Mouse (Mus musculus): Measurements from ENCODE around the gene Apon. TPM values are rescaled to one million over a fixed set of nuclear protein-coding genes. Genes with fewer than 3 reads are reported as not detected.
"Not testable (repeated sequence)": the region's sequence is repeated elsewhere in the genome, so short reads cannot be mapped to it uniquely, and the experiment has no call there.

Apon gene
- polyA plus RNA-seq, 1 experiment from 2014 or later: 0.27 TPM

GRCm38 (mm10) chr10:128260376-128260775 is 6.5 kb downstream of the Apon start:
- H3K27me3 ChIP-seq (ENCODE audit: control insufficient read depth, insufficient read depth, low read length); H3K9me3 ChIP-seq (ENCODE audit: control insufficient read depth, low read depth, low read length); H3K4me2 ChIP-seq (replicated peaks; ENCODE audit: low read depth, low read length); H3K4me3 ChIP-seq (ENCODE audit: low read depth, low read length); H3K36me3 ChIP-seq (ENCODE audit: control insufficient read depth, insufficient read depth, low read length); H3K27ac ChIP-seq (ENCODE audit: low read length); H3K9ac ChIP-seq (replicated peaks; ENCODE audit: low read depth, low read length); H3K4me1 ChIP-seq (ENCODE audit: control insufficient read depth, insufficient read depth, low read length); ATAC-seq (ENCODE audit: insufficient number of reproducible peaks, insufficient read depth, low FRiP score, low read depth): not testable (repeated sequence)
- 55% methylated on average over 7 of the region's 7 CpGs for WGBS

GRCm38 (mm10) chr10:128262300-128262699 is 8.4 kb downstream of the Apon start:
- Histone ChIP-seq H3K36me3 (ENCODE audit: control insufficient read depth, insufficient read depth, low read length) (no peaks in the 10 kb centered on the region), H3K27me3 (ENCODE audit: control insufficient read depth, insufficient read depth, low read length) (no peaks in the 10 kb centered on the region), H3K4me3 (ENCODE audit: low read depth, low read length) (no peak overlapping the region), H3K9ac (replicated peaks; ENCODE audit: low read depth, low read length) (no peak overlapping the region), H3K9me3 (ENCODE audit: control insufficient read depth, low read depth, low read length) (no peaks in the 10 kb centered on the region), H3K4me1 (ENCODE audit: control insufficient read depth, insufficient read depth, low read length) (no peaks in the 10 kb centered on the region), H3K4me2 (replicated peaks; ENCODE audit: low read depth, low read length) (no peak overlapping the region), H3K27ac (ENCODE audit: low read length) (no peak overlapping the region)
- 72% methylated on average over 22 of the region's 22 CpGs for WGBS
- no peak for ATAC-seq (ENCODE audit: insufficient number of reproducible peaks, insufficient read depth, low FRiP score, low read depth)

- H3K27ac ChIP-seq (ENCODE audit: low read length): no peak overlapping the region
- H3K4me2 ChIP-seq (replicated peaks; ENCODE audit: low read depth, low read length): no peak overlapping the region
- no peak overlapping the region for H3K4me3 ChIP-seq (ENCODE audit: low read depth, low read length)
- WGBS: 79% methylated on average over 6 of the region's 6 CpGs
- H3K9me3 ChIP-seq (ENCODE audit: control insufficient read depth, low read depth, low read length): no peaks in the 10 kb centered on the region
- no peak overlapping the region for H3K9ac ChIP-seq (replicated peaks; ENCODE audit: low read depth, low read length)
- no peaks in the 10 kb centered on the region for H3K4me1 ChIP-seq (ENCODE audit: control insufficient read depth, insufficient read depth, low read length)
- H3K27me3 ChIP-seq (ENCODE audit: control insufficient read depth, insufficient read depth, low read length): no peaks in the 10 kb centered on the region
- no peaks in the 10 kb centered on the region for H3K36me3 ChIP-seq (ENCODE audit: control insufficient read depth, insufficient read depth, low read length)
- no peak for ATAC-seq (ENCODE audit: insufficient number of reproducible peaks, insufficient read depth, low FRiP score, low read depth)
Observed at GRCm38 (mm10) chr10:128263393-128264310, 9.8 kb downstream of the Apon start.

- no peak within 1 kb of the TSS for H3K27ac ChIP-seq (ENCODE audit: low read length)
- H3K4me2 ChIP-seq (replicated peaks; ENCODE audit: low read depth, low read length): no peak within 1 kb of the TSS
- no peaks in the 10 kb centered on the region for H3K9me3 ChIP-seq (ENCODE audit: control insufficient read depth, low read depth, low read length)
- no peak within 1 kb of the TSS for H3K4me3 ChIP-seq (ENCODE audit: low read depth, low read length)
- ATAC-seq (ENCODE audit: insufficient number of reproducible peaks, insufficient read depth, low FRiP score, low read depth): no peak
- no peaks in the 10 kb centered on the region for H3K36me3 ChIP-seq (ENCODE audit: control insufficient read depth, insufficient read depth, low read length)
- H3K27me3 ChIP-seq (ENCODE audit: control insufficient read depth, insufficient read depth, low read length): no peaks in the 10 kb centered on the region
- 74% methylated on average over 6 of the region's 6 CpGs for WGBS
- H3K9ac ChIP-seq (replicated peaks; ENCODE audit: low read depth, low read length): no peak within 1 kb of the TSS
- H3K4me1 ChIP-seq (ENCODE audit: control insufficient read depth, insufficient read depth, low read length): no peaks in the 10 kb centered on the region
Observed at GRCm38 (mm10) chr10:128268371-128268770, 14.5 kb downstream of the Apon start, which contains the start of gene Apof. Gene Apof (plus strand): TSS chr10:128268671.

DNA sequence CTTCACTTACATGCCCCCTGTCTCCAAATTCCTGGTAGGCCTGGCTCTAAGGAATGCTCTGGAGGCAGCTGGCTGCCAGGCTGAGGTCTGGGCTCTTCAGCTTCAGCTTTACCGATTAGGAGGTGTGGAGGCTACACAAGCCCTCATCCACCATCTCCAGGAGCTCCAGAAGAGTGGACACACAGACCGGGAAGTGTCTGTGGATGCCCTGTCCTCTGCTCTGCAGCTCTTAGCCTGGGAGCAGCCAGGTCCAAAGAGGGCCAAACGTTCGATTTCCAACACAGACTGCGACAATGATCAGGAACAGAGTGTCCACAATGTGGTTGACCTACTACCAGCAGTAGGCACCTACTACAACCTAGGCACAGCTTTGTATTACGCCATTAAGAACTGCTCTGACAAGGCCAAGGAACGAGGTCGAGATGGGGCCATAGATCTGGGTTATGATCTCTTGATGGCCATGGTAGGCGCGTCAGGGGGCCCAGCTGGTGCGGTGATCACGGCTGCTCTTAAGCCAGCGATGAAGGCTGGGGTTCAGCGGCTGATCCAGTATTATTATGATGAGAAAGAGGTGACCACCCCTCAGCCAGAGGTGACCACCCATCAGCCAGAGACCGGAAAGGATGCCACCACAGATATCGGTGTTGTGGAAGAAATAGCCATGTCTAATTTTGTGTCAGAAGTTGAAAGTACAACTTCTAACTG is 15.5 kb downstream of the Apon start:
- Histone ChIP-seq H3K4me2 (replicated peaks; ENCODE audit: low read depth, low read length) (no peak overlapping the region), H3K27ac (ENCODE audit: low read length) (no peak overlapping the region), H3K36me3 (ENCODE audit: control insufficient read depth, insufficient read depth, low read length) (no peaks in the 10 kb centered on the region), H3K4me3 (ENCODE audit: low read depth, low read length) (peak overlapping the region; percentile 84; the same call in 1 of the 2 replicates), H3K9me3 (ENCODE audit: control insufficient read depth, low read depth, low read length) (no peaks in the 10 kb centered on the region), H3K9ac (replicated peaks; ENCODE audit: low read depth, low read length) (no peak overlapping the region), H3K4me1 (ENCODE audit: control insufficient read depth, insufficient read depth, low read length) (no peaks in the 10 kb centered on the region), H3K27me3 (ENCODE audit: control insufficient read depth, insufficient read depth, low read length) (no peaks in the 10 kb centered on the region)
- 86% methylated on average over 16 of the region's 16 CpGs for WGBS
- ATAC-seq (ENCODE audit: insufficient number of reproducible peaks, insufficient read depth, low FRiP score, low read depth): no peak

GRCm38 (mm10) chr10:128270287-128270841 is 16.5 kb downstream of the Apon start, which contains the start of gene Stat2:
Gene Stat2 (plus strand): TSS chr10:128270559.
- Histone ChIP-seq H3K4me2 (replicated peaks; ENCODE audit: low read depth, low read length) (peak within 1 kb of the TSS; percentile 42), H3K9me3 (ENCODE audit: control insufficient read depth, low read depth, low read length) (no peaks in the 10 kb centered on the region), H3K27ac (ENCODE audit: low read length) (no peak within 1 kb of the TSS; the same call in 1 of the 2 replicates), H3K9ac (replicated peaks; ENCODE audit: low read depth, low read length) (peak within 1 kb of the TSS; percentile 83), H3K36me3 (ENCODE audit: control insufficient read depth, insufficient read depth, low read length) (no peaks in the 10 kb centered on the region), H3K4me1 (ENCODE audit: control insufficient read depth, insufficient read depth, low read length) (no peaks in the 10 kb centered on the region), H3K4me3 (ENCODE audit: low read depth, low read length) (peak within 1 kb of the TSS; percentile 84), H3K27me3 (ENCODE audit: control insufficient read depth, insufficient read depth, low read length) (no peaks in the 10 kb centered on the region)
- under 1% methylated on average over 43 of the region's 43 CpGs for WGBS
- ATAC-seq (ENCODE audit: insufficient number of reproducible peaks, insufficient read depth, low FRiP score, low read depth): peak; percentile 99

- Histone ChIP-seq H3K9me3 (ENCODE audit: control insufficient read depth, low read depth, low read length) (no peaks in the 10 kb centered on the region), H3K4me2 (replicated peaks; ENCODE audit: low read depth, low read length) (peak overlapping the region; percentile 42), H3K27ac (ENCODE audit: low read length) (no peak overlapping the region; the same call in 1 of the 2 replicates), H3K4me3 (ENCODE audit: low read depth, low read length) (peak overlapping the region; percentile 84), H3K9ac (replicated peaks; ENCODE audit: low read depth, low read length) (peak overlapping the region; percentile 83), H3K36me3 (ENCODE audit: control insufficient read depth, insufficient read depth, low read length) (no peaks in the 10 kb centered on the region), H3K27me3 (ENCODE audit: control insufficient read depth, insufficient read depth, low read length) (no peaks in the 10 kb centered on the region), H3K4me1 (ENCODE audit: control insufficient read depth, insufficient read depth, low read length) (no peaks in the 10 kb centered on the region)
- no peak for ATAC-seq (ENCODE audit: insufficient number of reproducible peaks, insufficient read depth, low FRiP score, low read depth)
- 37% methylated on average over 7 of the region's 7 CpGs for WGBS
Observed at GRCm38 (mm10) chr10:128270866-128271265, 17.0 kb downstream of the Apon start.

DNA sequence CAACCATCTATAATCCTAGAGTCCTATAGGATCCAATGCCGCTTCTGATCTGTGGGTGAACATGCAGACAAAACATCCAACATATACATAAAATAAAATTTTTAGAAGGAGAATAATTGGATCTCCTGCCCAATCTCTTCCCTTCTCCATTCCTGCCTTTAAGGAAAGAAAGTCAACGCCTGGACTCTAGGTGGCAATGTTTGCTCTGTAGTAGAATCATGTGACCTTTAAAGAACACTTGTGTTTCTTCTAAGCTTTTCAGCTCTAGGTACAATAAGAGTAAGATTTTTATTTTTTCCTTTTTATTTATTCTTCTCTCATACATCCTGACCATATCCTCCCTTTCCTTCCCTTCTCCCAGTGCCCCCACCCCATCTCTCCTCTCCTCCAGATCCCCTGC is 18.0 kb downstream of the Apon start:
- Histone ChIP-seq H3K4me1 (ENCODE audit: control insufficient read depth, insufficient read depth, low read length) (no peaks in the 10 kb centered on the region), H3K4me3 (ENCODE audit: low read depth, low read length) (no peak overlapping the region), H3K27ac (ENCODE audit: low read length) (no peak overlapping the region), H3K9me3 (ENCODE audit: control insufficient read depth, low read depth, low read length) (no peaks in the 10 kb centered on the region), H3K36me3 (ENCODE audit: control insufficient read depth, insufficient read depth, low read length) (peaks cover 5% of the 10 kb centered on the region; the same call in 1 of the 2 replicates), H3K27me3 (ENCODE audit: control insufficient read depth, insufficient read depth, low read length) (no peaks in the 10 kb centered on the region), H3K9ac (replicated peaks; ENCODE audit: low read depth, low read length) (no peak overlapping the region), H3K4me2 (replicated peaks; ENCODE audit: low read depth, low read length) (no peak overlapping the region)
- WGBS: 54% methylated on average over 2 of the region's 2 CpGs
- ATAC-seq (ENCODE audit: insufficient number of reproducible peaks, insufficient read depth, low FRiP score, low read depth): no peak

Data from stomach, embryonic 14.5 days (tissue).